Mouse (Mus musculus) heart, embryonic 10.5 days (tissue): ENCODE measurements around the gene Dapk3. TPM values are rescaled to one million over a fixed set of nuclear protein-coding genes. Genes with fewer than 3 reads are reported as not detected.
"Not testable (repeated sequence)": the region's sequence is repeated elsewhere in the genome, so short reads cannot be mapped to it uniquely, and the experiment has no call there.

Experiments
- DNase-seq: peaks from one replicate; pipeline ENCODE4 v3.0.0-alpha.2; 2017; ENCODE audit warnings: low spot score
- H3K27ac ChIP-seq: fragments of 300-500 bp; sonication (generic); 2 replicates; pipeline ENCODE4 v1.5.1; 2016; ENCODE audit warnings: mild to moderate bottlenecking
- H3K27me3 ChIP-seq: fragments of 300-500 bp; sonication (generic); 2 replicates; pipeline ENCODE4 v1.6.1; 2016; ENCODE audit warnings: mild to moderate bottlenecking; ENCODE audit not compliant: poor library complexity, insufficient read depth, severe bottlenecking
- H3K36me3 ChIP-seq: fragments of 300-500 bp; sonication (generic); 2 replicates; pipeline ENCODE4 v1.6.1; 2016; ENCODE audit warnings: mild to moderate bottlenecking, moderate library complexity
- H3K4me1 ChIP-seq: fragments of 300-500 bp; sonication (generic); 2 replicates; pipeline ENCODE4 v1.6.1; 2016; ENCODE audit warnings: mild to moderate bottlenecking
- H3K4me3 ChIP-seq: fragments of 300-500 bp; sonication (generic); 2 replicates; pipeline ENCODE4 v1.5.1; 2016; ENCODE audit warnings: mild to moderate bottlenecking, moderate library complexity
- H3K9me3 ChIP-seq: fragments of 300-500 bp; sonication (generic); 2 replicates; pipeline ENCODE4 v1.6.1; 2016; ENCODE audit warnings: mild to moderate bottlenecking, moderate library complexity
- WGBS: fragments of 180-500 bp; shearing (Covaris S2); methylation state at CpG from one replicate; pipeline ENCODE4 v1.1.7; 2016; 5-methylcytosine and 5-hydroxymethylcytosine counted together
- polyA plus RNA-seq: library from polyadenylated mRNA; unstranded; fragments of >200 nt; fragmentation: Nextera tagmentation; extraction: Ambion mirVana; gene quantifications from 2 replicates; pipeline ENCODE4 v1.2.1, GENCODE M21; 2016

Gene Dapk3
- polyA plus RNA-seq, 1 experiment from 2014 or later: 78.7 TPM

DNA sequence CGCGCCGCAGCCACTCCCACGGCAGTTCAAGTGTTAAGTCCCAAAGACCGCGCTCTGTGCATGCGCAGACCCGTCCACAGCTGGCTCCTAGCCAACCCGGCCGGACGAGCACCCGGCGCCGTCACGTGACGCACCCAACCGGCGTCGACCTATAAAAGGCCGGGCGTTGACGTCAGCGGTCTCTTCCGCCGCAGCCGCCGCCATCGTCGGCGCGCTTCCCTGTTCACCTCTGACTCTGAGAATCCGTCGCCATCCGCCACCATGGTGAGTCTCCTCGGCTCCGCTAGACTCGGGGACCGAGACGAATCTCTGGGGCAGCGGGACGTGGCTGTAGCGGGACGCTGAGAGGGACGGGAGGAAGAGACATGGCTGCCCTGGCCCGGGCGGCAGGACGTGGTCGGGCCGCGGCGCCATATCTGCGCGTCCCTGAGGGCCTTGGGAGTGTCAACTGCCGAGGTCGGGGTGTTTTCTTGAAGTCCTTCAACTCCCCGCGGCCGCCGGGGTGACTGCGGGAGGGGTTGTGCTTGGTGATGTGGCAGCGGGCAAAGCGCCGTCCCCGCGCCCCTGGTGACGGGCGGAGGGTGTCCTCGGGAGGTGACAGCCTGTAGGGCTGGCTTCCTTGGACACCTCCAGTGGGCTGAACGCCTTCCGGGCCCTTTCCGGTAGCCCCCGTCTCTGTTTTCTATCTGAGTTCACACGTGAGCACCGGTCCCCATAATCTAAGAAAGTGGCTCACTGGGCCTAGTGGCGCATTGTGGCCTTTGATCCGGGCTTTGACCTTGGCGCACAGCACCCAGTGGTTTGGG lies 6.1 kb upstream of the Dapk3 start, which contains the start of gene Eef2:
Eef2 (plus strand) TSS at position 166 of the 806 bp plus-strand sequence.
- Histone ChIP-seq H3K27me3 (no peaks in the 10 kb centered on the region), H3K9me3 (no peaks in the 10 kb centered on the region), H3K36me3 (peaks cover 48% of the 10 kb centered on the region), H3K4me1 (peaks cover 67% of the 10 kb centered on the region), H3K4me3 (peak within 1 kb of the TSS; percentile 99), H3K27ac (peak within 1 kb of the TSS; percentile 99)
- WGBS: under 1% methylated on average over 77 of the region's 77 CpGs
- peak; percentile 98 for DNase-seq

GRCm38 (mm10) chr10:81177491-81177925 lies 5.3 kb upstream of the Dapk3 start:
- WGBS: 13% methylated on average over 16 of the region's 16 CpGs
- no peaks in the 10 kb centered on the region for H3K9me3 ChIP-seq
- H3K36me3 ChIP-seq: peaks cover 57% of the 10 kb centered on the region
- no peak for DNase-seq
- H3K4me1 ChIP-seq: peaks cover 75% of the 10 kb centered on the region
- H3K27me3 ChIP-seq: no peaks in the 10 kb centered on the region
- H3K4me3 ChIP-seq: peak overlapping the region; percentile 99
- peak overlapping the region; percentile 99 for H3K27ac ChIP-seq

DNA sequence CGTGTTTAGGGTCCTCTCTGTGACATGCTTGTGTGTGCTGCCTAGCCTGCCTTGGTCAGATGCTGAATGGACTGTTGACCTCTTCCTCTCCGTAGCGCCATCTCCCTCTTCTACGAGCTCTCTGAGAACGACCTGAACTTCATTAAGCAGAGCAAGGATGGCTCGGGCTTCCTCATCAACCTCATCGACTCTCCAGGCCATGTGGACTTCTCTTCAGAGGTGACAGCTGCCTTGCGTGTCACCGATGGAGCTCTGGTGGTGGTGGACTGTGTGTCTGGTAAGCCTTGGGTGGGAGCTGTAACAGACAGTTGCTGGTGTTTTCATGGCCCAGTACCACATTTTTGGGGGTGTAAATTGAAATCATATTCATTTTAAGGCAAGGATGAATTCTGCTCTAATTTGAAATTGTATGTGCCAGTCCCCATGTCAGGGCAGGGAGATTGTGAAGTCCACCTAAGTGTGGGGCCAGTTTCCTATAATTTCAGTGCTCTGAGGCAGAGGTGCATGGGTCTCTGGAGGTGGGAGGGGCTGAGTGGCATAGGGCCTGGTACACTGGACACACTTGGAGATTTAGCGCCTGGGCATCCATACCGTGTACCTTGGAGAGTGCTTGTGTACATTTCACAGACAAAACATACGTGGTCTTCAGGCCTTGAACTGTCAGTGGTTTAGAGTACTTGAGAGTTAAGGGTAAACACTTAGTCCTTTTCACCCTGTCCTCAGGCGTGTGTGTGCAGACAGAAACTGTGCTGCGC lies 4.7 kb upstream of the Dapk3 start:
- Histone ChIP-seq H3K36me3 (peaks cover 58% of the 10 kb centered on the region), H3K27me3 (no peaks in the 10 kb centered on the region)

GRCm38 (mm10) chr10:81178927-81179326 lies 3.9 kb upstream of the Dapk3 start:
- H3K36me3 ChIP-seq: peaks cover 59% of the 10 kb centered on the region
- WGBS: 92% methylated on average over 11 of the region's 11 CpGs

More for the DNA sequence above, 4.7 kb upstream of the Dapk3 start:
- Histone ChIP-seq H3K4me3 (peak overlapping the region; percentile 99), H3K9me3 (no peaks in the 10 kb centered on the region), H3K4me1 (peaks cover 72% of the 10 kb centered on the region), H3K27ac (peak overlapping the region; percentile 99)
- DNase-seq: no peak
- WGBS: 70% methylated on average over 14 of the region's 14 CpGs

DNA sequence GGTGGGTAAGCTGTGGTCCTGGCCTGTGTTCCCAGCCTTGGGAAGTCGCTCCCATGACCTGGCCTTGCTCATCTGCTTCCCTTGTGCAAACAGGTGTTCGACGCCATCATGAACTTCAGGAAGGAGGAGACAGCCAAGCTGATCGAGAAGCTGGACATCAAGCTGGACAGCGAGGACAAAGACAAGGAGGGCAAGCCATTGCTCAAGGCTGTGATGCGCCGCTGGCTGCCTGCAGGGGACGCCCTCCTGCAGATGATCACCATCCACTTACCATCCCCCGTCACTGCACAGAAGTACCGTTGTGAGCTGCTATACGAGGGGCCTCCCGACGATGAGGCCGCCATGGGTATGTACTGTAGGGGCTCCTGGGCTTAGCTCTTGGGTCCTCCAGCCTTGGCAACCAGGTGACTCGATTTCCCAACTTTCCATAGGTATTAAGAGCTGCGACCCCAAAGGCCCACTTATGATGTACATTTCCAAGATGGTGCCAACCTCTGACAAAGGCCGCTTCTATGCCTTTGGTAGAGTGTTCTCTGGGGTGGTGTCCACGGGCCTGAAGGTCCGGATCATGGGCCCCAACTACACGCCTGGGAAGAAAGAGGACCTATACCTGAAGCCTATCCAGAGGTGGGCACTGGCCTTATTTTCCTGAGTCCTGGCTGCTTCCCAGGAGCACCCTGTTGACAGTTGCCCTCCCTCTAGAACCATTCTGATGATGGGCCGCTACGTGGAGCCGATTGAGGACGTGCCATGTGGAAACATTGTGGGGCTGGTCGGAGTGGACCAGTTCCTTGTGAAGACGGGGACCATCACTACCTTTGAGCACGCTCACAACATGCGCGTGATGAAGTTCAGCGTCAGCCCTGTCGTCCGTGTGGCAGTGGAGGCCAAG lies 3.1 kb upstream of the Dapk3 start:
- 92% methylated on average over 32 of the region's 32 CpGs for WGBS
- DNase-seq: no peak
- no peak overlapping the region for H3K4me3 ChIP-seq
- H3K36me3 ChIP-seq: peaks cover 66% of the 10 kb centered on the region
- no peaks in the 10 kb centered on the region for H3K27me3 ChIP-seq
- peaks cover 71% of the 10 kb centered on the region for H3K4me1 ChIP-seq
- H3K27ac ChIP-seq: 0 out of 2 replicates have a peak overlapping the region, but pooled peaks have one; percentile 1
- H3K9me3 ChIP-seq: no peaks in the 10 kb centered on the region

More at GRCm38 (mm10) chr10:81178927-81179326, 3.9 kb upstream of the Dapk3 start:
- Histone ChIP-seq H3K9me3 (no peaks in the 10 kb centered on the region), H3K4me3 (no peak overlapping the region), H3K4me1 (peaks cover 69% of the 10 kb centered on the region), H3K27me3 (no peaks in the 10 kb centered on the region), H3K27ac (0 out of 2 replicates have a peak overlapping the region, but pooled peaks have one; percentile 1)
- no peak for DNase-seq

DNA sequence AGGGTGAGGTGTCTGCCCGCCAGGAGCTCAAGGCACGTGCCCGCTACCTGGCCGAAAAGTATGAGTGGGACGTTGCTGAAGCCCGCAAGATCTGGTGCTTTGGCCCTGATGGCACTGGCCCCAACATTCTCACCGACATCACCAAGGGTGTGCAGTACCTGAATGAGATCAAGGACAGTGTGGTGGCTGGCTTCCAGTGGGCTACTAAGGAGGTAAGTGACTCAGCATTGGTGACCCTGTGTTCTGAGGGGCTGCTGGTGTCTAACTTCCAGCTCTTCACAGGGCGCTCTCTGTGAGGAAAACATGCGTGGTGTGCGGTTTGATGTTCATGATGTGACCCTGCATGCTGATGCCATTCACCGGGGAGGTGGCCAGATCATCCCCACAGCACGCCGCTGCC lies 1.9 kb upstream of the Dapk3 start:
- no peaks in the 10 kb centered on the region for H3K9me3 ChIP-seq
- H3K36me3 ChIP-seq: peaks cover 78% of the 10 kb centered on the region
- no peaks in the 10 kb centered on the region for H3K27me3 ChIP-seq
- H3K4me1 ChIP-seq: peaks cover 67% of the 10 kb centered on the region
- no peak overlapping the region for H3K27ac ChIP-seq
- 91% methylated on average over 13 of the region's 13 CpGs for WGBS
- no peak for DNase-seq
- no peak overlapping the region for H3K4me3 ChIP-seq

DNA sequence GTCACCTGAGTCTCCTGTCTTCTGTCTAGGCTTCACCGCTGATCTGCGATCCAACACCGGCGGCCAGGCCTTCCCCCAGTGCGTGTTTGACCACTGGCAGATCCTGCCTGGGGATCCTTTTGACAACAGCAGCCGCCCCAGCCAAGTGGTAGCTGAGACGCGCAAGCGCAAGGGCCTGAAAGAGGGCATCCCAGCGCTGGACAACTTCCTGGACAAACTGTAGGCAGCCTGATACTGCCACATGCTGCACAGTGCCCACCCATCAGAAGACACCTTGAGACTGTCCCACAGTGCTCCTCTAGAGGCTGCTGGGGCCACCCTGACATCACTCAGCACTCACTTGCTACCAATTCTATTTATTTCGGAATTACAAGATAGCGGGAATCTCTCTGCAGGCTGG lies 945 bp upstream of the Dapk3 start:
- Histone ChIP-seq H3K4me1 (peaks cover 66% of the 10 kb centered on the region), H3K36me3 (peaks cover 84% of the 10 kb centered on the region)
- DNase-seq, H3K27ac ChIP-seq, H3K9me3 ChIP-seq, H3K4me3 ChIP-seq, H3K27me3 ChIP-seq: not testable (repeated sequence)
- 72% methylated on average over 12 of the region's 12 CpGs for WGBS

GRCm38 (mm10) chr10:81183805-81184204 lies 1.0 kb downstream of the Dapk3 start, which contains the start of gene 4930442H23Rik:
TSS of gene 4930442H23Rik (minus strand) at chr10:81183849.
- H3K36me3 ChIP-seq: peaks cover 82% of the 10 kb centered on the region
- peaks cover 52% of the 10 kb centered on the region for H3K4me1 ChIP-seq
- peak within 1 kb of the TSS; percentile 67 for H3K4me3 ChIP-seq
- H3K27me3 ChIP-seq: no peaks in the 10 kb centered on the region
- H3K9me3 ChIP-seq: no peaks in the 10 kb centered on the region
- DNase-seq: no peak
- 78% methylated on average over 5 of the region's 5 CpGs for WGBS
- H3K27ac ChIP-seq: peak within 1 kb of the TSS; percentile 92

- H3K9me3 ChIP-seq: no peaks in the 10 kb centered on the region
- peak overlapping the region; percentile 87 for H3K27ac ChIP-seq
- H3K27me3 ChIP-seq: no peaks in the 10 kb centered on the region
- H3K4me1 ChIP-seq: peaks cover 48% of the 10 kb centered on the region
- H3K36me3 ChIP-seq: peaks cover 79% of the 10 kb centered on the region
- 16% methylated on average over 4 of the region's 4 CpGs for WGBS
- DNase-seq: peak; percentile 92
- peak overlapping the region; percentile 24; the same call in 1 of the 2 replicates for H3K4me3 ChIP-seq
Measured at GRCm38 (mm10) chr10:81184765-81185164, 2.0 kb downstream of the Dapk3 start.

DNA sequence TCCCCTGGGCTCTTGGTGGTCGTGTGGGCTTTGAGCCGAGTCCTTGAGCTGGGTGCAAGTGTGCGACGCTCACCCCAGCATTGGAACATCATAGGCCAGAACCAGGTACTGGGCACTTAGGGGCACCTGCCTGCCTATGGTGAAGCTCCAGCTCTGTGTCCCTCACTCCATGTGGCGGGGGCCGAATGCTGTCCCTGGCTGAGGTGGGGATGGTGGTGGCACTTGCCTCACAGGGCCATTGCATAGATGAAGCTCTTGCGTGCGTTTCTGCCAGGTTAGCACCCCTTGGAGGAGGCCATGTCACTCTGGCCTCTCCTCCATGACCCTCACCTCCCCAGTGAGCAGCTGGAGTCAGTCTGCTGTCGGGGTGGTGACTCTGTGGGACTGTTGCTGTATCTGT lies 4.4 kb downstream of the Dapk3 start:
- H3K27ac ChIP-seq: no peak overlapping the region
- no peaks in the 10 kb centered on the region for H3K27me3 ChIP-seq
- H3K9me3 ChIP-seq: no peaks in the 10 kb centered on the region
- 90% methylated on average over 9 of the region's 9 CpGs for WGBS
- DNase-seq: no peak
- peaks cover 51% of the 10 kb centered on the region for H3K4me1 ChIP-seq
- peaks cover 76% of the 10 kb centered on the region for H3K36me3 ChIP-seq
- no peak overlapping the region for H3K4me3 ChIP-seq

DNA sequence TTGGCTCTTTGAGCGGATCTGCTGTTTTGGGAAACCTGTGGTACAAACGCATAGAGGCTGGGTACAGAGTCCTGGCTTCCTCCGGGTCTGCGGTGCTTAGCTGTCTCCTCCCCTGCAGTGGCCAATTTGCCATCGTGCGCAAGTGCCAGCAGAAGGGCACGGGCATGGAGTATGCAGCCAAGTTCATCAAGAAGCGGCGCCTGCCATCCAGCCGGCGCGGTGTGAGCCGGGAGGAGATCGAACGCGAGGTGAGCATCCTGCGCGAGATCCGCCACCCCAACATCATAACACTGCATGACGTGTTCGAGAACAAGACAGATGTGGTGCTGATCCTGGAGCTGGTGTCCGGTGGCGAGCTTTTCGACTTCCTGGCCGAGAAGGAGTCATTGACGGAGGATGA lies 7.0 kb downstream of the Dapk3 start:
- peaks cover 62% of the 10 kb centered on the region for H3K36me3 ChIP-seq
- DNase-seq: no peak
- peaks cover 56% of the 10 kb centered on the region for H3K4me1 ChIP-seq
- 83% methylated on average over 26 of the region's 26 CpGs for WGBS
- H3K4me3 ChIP-seq: no peak overlapping the region
- no peak overlapping the region for H3K27ac ChIP-seq
- no peaks in the 10 kb centered on the region for H3K9me3 ChIP-seq
- peaks cover 8% of the 10 kb centered on the region; the same call in 1 of the 2 replicates for H3K27me3 ChIP-seq

DNA sequence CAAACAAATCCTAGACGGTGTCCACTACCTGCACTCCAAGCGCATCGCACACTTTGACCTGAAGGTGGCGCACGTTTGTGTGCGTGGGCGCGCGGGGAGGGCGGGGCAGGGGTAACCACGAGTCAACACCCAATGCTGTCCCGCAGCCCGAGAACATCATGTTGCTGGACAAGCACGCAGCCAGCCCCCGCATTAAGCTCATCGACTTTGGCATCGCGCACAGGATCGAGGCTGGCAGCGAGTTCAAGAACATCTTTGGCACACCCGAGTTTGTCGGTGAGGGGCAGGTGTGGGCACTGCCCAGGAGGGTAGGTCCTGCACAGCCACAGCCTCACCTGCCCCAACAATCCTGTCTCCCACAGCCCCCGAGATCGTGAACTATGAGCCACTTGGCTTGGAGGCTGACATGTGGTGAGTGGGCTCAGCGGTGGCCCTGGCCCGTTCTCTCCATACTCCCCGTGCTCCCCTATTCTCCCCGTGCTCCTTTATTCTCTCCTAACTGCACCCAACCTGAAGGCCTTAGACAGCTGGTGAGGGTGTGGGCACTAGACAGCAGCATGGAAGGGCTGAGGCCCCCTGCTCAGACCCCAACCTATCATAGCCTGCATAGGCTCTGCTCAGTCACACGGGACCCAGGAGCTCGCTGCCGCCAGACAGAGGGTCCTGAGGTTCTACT lies 7.6 kb downstream of the Dapk3 start:
- 69% methylated on average over 31 of the region's 31 CpGs for WGBS
- DNase-seq: no peak
- Histone ChIP-seq H3K27ac (peak overlapping the region; percentile 43), H3K36me3 (peaks cover 57% of the 10 kb centered on the region), H3K4me3 (no peak overlapping the region), H3K27me3 (peaks cover 14% of the 10 kb centered on the region), H3K4me1 (peaks cover 51% of the 10 kb centered on the region), H3K9me3 (no peaks in the 10 kb centered on the region)
